Mouse (Mus musculus) T-cell, adult 66 days (primary cell): ENCODE measurements around the gene Idh3g. TPM values are rescaled to one million over a fixed set of nuclear protein-coding genes. Genes with fewer than 3 reads are reported as not detected.

ENCODE experiments used
- total RNA-seq, 2 experiments: library from RNA; stranded (reverse); gene quantifications; 3 replicates in 1 of 2; 4 replicates in 1 of 2; pipeline ENCODE4 v1.2.4; 2023

The Idh3g gene
- 100 to 1,000 TPM; 125 to 131 TPM for total RNA-seq

GRCm38 (mm10) chrX:73786364-73787224 is at the start of gene Idh3g, which contains the start of gene Ssr4:
Gene Idh3g, minus strand, starts transcription at chrX:73786897.
Gene Ssr4, plus strand, starts transcription at chrX:73787028.

GRCm38 (mm10) chrX:73824185-73825151 is 37.8 kb upstream of the Idh3g start, which contains the start of gene Pdzd4:
Gene Pdzd4, minus strand, starts transcription at chrX:73824969.

DNA sequence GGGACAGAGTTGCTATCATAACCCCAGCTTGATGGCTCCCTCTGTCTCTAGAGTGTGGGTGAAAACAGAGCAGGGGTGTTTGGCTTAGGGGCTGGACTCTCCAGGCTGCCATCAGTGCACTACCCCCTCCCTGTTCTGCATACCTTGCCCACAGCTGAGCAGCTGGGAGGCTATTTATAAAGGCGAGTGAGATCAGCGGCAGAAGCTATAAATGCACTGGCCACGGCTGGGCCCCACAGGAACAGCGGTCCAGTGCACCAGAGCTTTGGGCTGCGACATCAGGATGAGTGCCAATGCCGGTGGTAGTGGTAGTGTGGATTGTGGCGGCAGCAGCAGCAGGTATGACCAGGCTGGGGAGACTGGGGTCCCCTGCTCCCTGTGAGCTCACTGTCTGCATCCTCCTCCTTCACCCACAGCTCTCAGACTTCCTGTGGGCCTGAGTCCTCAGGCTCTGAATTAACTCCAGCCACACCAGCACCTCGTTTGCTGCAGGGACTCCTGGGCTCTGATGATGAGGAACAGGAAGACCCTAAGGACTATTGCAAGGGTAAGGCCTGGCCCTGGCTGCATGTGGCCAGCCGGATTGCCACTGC is 12.4 kb downstream of the Idh3g start, which contains the start of gene Srpk3:
Srpk3 (plus strand) TSS at position 238 of the 593 bp plus-strand sequence.

GRCm38 (mm10) chrX:73756334-73757140 is 30.2 kb downstream of the Idh3g start, which contains the start of gene Plxnb3:
Gene Plxnb3, plus strand, starts transcription at chrX:73757090.

Other genes with a start within 250 kb of the Idh3g start
- gene Dusp9, start 147.5 kb downstream of the Idh3g start, total RNA-seq: under 1 TPM; 0.38 to 0.41 TPM
- under 1 TPM; 0.61 to 0.68 TPM for gene Pnck, start 126.8 kb downstream of the Idh3g start, total RNA-seq
- gene Slc6a8, start 113.7 kb downstream of the Idh3g start, total RNA-seq: 1 to 10 TPM; 1.5 to 3.8 TPM
- 100 to 1,000 TPM; 107 to 109 TPM for gene Bcap31, start 70.7 kb downstream of the Idh3g start, total RNA-seq
- gene Abcd1, start 70.3 kb downstream of the Idh3g start, total RNA-seq: 10 to 100 TPM; 29.4 to 33.9 TPM
- gene Plxnb3, start 29.8 kb downstream of the Idh3g start, total RNA-seq: not detected
- under 1 TPM in 1 of 2 experiments, not detected in 1; 0.64 TPM for gene Srpk3, start 12.5 kb downstream of the Idh3g start, total RNA-seq
- 100 to 1,000 TPM; 104 to 147 TPM for gene Ssr4, start 131 bp upstream of the Idh3g start, total RNA-seq
- gene Pdzd4, start 38.1 kb upstream of the Idh3g start, total RNA-seq: 1 to 10 TPM; 1.4 to 3.3 TPM
- not detected for gene Avpr2, start 105.2 kb upstream of the Idh3g start, total RNA-seq
- gene L1cam, start 109.2 kb upstream of the Idh3g start, total RNA-seq: 10 to 100 TPM; 39.9 to 56.0 TPM
- 100 to 1,000 TPM; 287 to 307 TPM for gene Arhgap4, start 135.0 kb upstream of the Idh3g start, total RNA-seq
- 10 to 100 TPM; 64.6 to 88.6 TPM for gene Naa10, start 135.0 kb upstream of the Idh3g start, total RNA-seq
- gene Renbp, start 144.0 kb upstream of the Idh3g start, total RNA-seq: 1 to 10 TPM; 2.1 to 6.0 TPM
- gene Hcfc1, start 179.5 kb upstream of the Idh3g start, total RNA-seq: 100 to 1,000 TPM in 1 of 2 experiments, 10 to 100 TPM in 1; 96.1 to 110 TPM
- gene Irak1, start 237.0 kb upstream of the Idh3g start, total RNA-seq: 100 to 1,000 TPM; 128 to 146 TPM